Mouse (Mus musculus) neural tube, embryonic 14.5 days (tissue): ENCODE data around the gene Gramd4. TPM values are rescaled to one million over a fixed set of nuclear protein-coding genes. Genes with fewer than 3 reads are reported as not detected.

Experiments used
- ATAC-seq: fragments of 200-750 bp; cut with Nextera tagmentation; 2 replicates; pipeline ENCODE4 v1.8.0; 2017; ENCODE audit warnings: low read depth, mild to moderate bottlenecking, moderate TSS enrichment, moderate library complexity
- H3K27ac ChIP-seq: fragments of 300-500 bp; sonication (generic); 2 replicates; pipeline ENCODE4 v1.5.1; 2014; ENCODE audit warnings: low read depth, mild to moderate bottlenecking, control low read depth, low read length, moderate library complexity, mixed read lengths
- H3K27me3 ChIP-seq: fragments of 300-500 bp; sonication (generic); 2 replicates; pipeline ENCODE4 v1.6.1; 2014; ENCODE audit warnings: low read length; ENCODE audit not compliant: control insufficient read depth, insufficient read depth
- H3K36me3 ChIP-seq: fragments of 300-500 bp; sonication (generic); 2 replicates; pipeline ENCODE4 v1.6.1; 2014; ENCODE audit warnings: low read length, mixed read lengths; ENCODE audit not compliant: control insufficient read depth, insufficient read depth
- H3K4me1 ChIP-seq: fragments of 300-500 bp; sonication (generic); 2 replicates; pipeline ENCODE4 v1.6.1; 2014; ENCODE audit warnings: low read length; ENCODE audit not compliant: control insufficient read depth, insufficient read depth
- H3K4me2 ChIP-seq: fragments of 300-500 bp; sonication (generic); 2 replicates; pipeline ENCODE4 v1.6.1; 2014; ENCODE audit warnings: mild to moderate bottlenecking, low read depth, low read length, control low read depth
- H3K4me3 ChIP-seq: fragments of 300-500 bp; sonication (generic); 2 replicates; pipeline ENCODE4 v1.5.1; 2014; ENCODE audit warnings: low read depth, low read length, control low read depth, mixed read lengths
- H3K9ac ChIP-seq: fragments of 300-500 bp; sonication (generic); replicated peaks from 2 replicates; pipeline ENCODE4 v1.6.1; 2014; ENCODE audit warnings: low read depth, mild to moderate bottlenecking, control low read depth, low read length, mixed read lengths
- H3K9me3 ChIP-seq: fragments of 300-500 bp; sonication (generic); 2 replicates; pipeline ENCODE4 v1.6.1; 2016; ENCODE audit warnings: low read length; ENCODE audit not compliant: control insufficient read depth
- WGBS: fragments of 180-500 bp; shearing (Covaris S2); extraction: QIAGEN DNeasy Blood & Tissue Kit; methylation state at CpG from one replicate; pipeline ENCODE4 v1.1.7; 2014; 5-methylcytosine and 5-hydroxymethylcytosine counted together
- polyA plus RNA-seq: library from polyadenylated mRNA; unstranded; fragments of >200 nt; fragmentation: Nextera tagmentation; extraction: Ambion mirVana; gene quantifications from 2 replicates; pipeline ENCODE4 v1.2.1, GENCODE M21; 2014

The Gramd4 gene
- polyA plus RNA-seq, 1 experiment from 2014 or later: 17.1 TPM

GRCm38 (mm10) chr15:86123409-86123808, 65.9 kb downstream of the Gramd4 start:
- no peak overlapping the region for H3K4me3 ChIP-seq
- no peak overlapping the region for H3K4me2 ChIP-seq
- no peaks in the 10 kb centered on the region for H3K9me3 ChIP-seq
- H3K27me3 ChIP-seq: no peaks in the 10 kb centered on the region
- no peak for ATAC-seq
- no peak overlapping the region for H3K9ac ChIP-seq
- H3K36me3 ChIP-seq: peaks cover 39% of the 10 kb centered on the region
- 95% methylated on average over 4 of the region's 4 CpGs for WGBS
- no peak overlapping the region for H3K27ac ChIP-seq
- no peaks in the 10 kb centered on the region for H3K4me1 ChIP-seq

DNA sequence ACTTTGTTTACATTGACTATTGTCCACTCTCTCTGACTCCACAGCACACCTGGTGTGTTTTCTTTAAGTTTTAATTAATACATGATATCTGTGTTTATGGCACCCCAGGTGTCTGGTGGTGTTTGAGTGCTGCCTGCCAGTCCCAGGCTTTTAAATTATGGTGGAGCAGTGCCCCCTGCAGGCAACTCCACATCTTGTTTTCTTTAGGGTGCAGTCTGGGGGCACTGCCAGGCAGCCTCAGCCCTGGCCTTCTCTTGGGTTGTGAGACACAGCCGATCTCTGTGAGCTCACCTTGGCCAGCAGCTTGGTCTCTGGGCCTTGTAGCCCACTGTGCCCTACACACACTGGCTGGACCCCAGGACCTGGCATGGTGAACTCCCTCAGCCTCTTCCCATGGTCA, 66.9 kb downstream of the Gramd4 start:
- 67% methylated on average over 1 of the region's 1 CpGs for WGBS
- Histone ChIP-seq H3K27ac (no peak overlapping the region), H3K9ac (no peak overlapping the region), H3K4me1 (no peaks in the 10 kb centered on the region), H3K36me3 (peaks cover 45% of the 10 kb centered on the region), H3K9me3 (no peaks in the 10 kb centered on the region), H3K4me2 (no peak overlapping the region), H3K4me3 (no peak overlapping the region), H3K27me3 (no peaks in the 10 kb centered on the region)
- ATAC-seq: no peak

GRCm38 (mm10) chr15:86129036-86129435, 71.5 kb downstream of the Gramd4 start:
- ATAC-seq: peak; percentile 35; the same call in 1 of the 2 replicates
- H3K9me3 ChIP-seq: no peaks in the 10 kb centered on the region
- H3K4me2 ChIP-seq: no peak overlapping the region
- no peaks in the 10 kb centered on the region for H3K27me3 ChIP-seq
- peaks cover 50% of the 10 kb centered on the region for H3K36me3 ChIP-seq
- H3K4me3 ChIP-seq: no peak overlapping the region
- H3K27ac ChIP-seq: no peak overlapping the region
- 83% methylated on average over 3 of the region's 3 CpGs for WGBS
- H3K9ac ChIP-seq: no peak overlapping the region
- no peaks in the 10 kb centered on the region for H3K4me1 ChIP-seq

DNA sequence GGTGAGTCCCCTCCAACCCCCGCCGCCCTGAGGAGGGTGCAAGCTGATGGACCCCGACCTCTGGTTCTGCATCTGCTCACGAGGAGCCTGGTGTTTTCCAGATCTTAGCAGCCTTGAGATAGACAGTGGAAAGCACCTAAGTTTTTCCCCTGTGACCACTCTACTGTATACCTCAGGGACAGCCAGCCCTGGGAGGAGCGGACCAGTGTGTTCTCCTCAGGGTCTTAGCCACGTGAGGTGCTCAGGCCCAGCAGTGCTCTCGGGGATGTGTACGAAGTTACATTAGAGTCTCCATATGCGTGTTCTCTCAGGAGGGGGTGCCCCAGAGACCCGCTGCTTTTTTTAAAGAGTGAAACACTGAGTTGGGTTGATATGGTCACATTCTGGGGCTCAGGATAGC, 73.2 kb downstream of the Gramd4 start:
- H3K4me2 ChIP-seq: no peak overlapping the region
- peaks cover 49% of the 10 kb centered on the region for H3K36me3 ChIP-seq
- H3K9ac ChIP-seq: no peak overlapping the region
- H3K9me3 ChIP-seq: no peaks in the 10 kb centered on the region
- H3K27me3 ChIP-seq: no peaks in the 10 kb centered on the region
- ATAC-seq: no peak
- WGBS: 94% methylated on average over 10 of the region's 10 CpGs
- H3K4me1 ChIP-seq: peaks cover 5% of the 10 kb centered on the region; the same call in 1 of the 2 replicates
- H3K27ac ChIP-seq: no peak overlapping the region
- no peak overlapping the region for H3K4me3 ChIP-seq

DNA sequence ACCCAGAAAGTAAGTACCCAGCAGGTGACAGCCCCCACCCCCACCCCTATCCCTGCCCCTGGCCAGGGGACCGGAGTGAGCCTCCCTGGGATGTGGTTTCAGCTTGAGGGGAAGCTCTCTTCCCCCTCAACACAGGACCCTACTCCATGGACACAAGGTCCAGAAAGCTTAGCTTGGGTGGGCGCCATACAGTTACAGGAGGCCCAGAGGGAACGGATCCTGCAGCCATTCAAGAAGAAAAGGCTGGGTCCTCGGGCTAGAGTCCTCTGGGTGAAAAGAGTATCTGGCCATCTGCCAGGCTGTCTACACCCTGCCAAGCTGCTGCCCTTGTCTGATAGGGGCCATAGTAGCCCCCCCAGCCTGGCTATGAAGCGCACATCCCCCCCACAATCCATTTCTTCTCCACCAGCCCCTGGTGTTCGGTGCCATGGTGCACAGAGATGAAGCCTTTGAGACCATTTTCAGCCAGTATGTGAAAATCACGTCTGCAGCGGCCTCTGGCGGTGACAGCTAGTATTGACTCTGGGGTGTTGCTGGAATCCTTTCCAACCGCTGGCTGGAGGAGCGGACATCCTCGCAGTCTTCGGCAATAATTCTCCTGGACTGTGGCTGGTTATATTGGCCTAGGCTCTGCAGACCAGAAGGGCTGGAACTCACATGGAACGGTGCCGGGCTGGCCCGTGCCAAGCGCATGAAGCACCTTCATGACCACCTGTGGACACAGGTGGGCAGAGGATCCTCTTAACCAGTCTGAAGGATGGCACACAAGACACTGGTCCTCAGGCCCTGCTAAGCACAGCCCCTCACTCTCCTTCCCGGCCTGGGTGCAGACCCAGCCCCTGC, 77.7 kb downstream of the Gramd4 start:
- no peaks in the 10 kb centered on the region for H3K27me3 ChIP-seq
- H3K4me2 ChIP-seq: no peak overlapping the region
- ATAC-seq: peak; percentile 57; the same call in 1 of the 2 replicates
- 0 out of 2 replicates have a peak overlapping the region, but pooled peaks have one; percentile 16 for H3K9ac ChIP-seq
- no peaks in the 10 kb centered on the region for H3K9me3 ChIP-seq
- H3K4me1 ChIP-seq: peaks cover 5% of the 10 kb centered on the region; the same call in 1 of the 2 replicates
- peak overlapping the region; percentile 52; the same call in 1 of the 2 replicates for H3K27ac ChIP-seq
- H3K36me3 ChIP-seq: peaks cover 40% of the 10 kb centered on the region
- no peak overlapping the region for H3K4me3 ChIP-seq
- 38% methylated on average over 18 of the region's 18 CpGs for WGBS

DNA sequence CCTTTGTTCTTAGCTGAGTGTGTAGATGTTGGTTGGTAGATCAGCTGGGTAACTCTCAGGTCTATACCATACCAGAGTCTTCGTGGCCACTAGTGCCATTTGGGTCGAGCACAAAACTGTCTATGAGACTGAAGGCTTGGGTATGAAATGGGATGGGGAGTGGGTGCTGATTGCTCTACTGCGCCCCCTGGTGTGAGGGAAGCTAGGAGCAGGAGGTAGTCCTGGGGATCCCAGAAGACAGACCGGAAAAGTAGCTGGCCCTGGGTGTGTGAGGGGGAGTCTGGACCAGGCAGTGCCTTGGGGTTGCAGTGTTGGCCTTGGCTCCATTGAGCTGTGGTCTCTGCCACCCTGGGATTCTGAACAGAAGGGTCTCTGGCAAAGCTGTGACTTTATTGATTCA, 80.1 kb downstream of the Gramd4 start:
- Histone ChIP-seq H3K4me1 (peaks cover 5% of the 10 kb centered on the region; the same call in 1 of the 2 replicates), H3K4me3 (no peak overlapping the region), H3K9ac (no peak overlapping the region), H3K9me3 (no peaks in the 10 kb centered on the region), H3K27ac (no peak overlapping the region), H3K27me3 (no peaks in the 10 kb centered on the region), H3K36me3 (peaks cover 32% of the 10 kb centered on the region), H3K4me2 (no peak overlapping the region)
- 73% methylated on average over 4 of the region's 4 CpGs for WGBS
- no peak for ATAC-seq

DNA sequence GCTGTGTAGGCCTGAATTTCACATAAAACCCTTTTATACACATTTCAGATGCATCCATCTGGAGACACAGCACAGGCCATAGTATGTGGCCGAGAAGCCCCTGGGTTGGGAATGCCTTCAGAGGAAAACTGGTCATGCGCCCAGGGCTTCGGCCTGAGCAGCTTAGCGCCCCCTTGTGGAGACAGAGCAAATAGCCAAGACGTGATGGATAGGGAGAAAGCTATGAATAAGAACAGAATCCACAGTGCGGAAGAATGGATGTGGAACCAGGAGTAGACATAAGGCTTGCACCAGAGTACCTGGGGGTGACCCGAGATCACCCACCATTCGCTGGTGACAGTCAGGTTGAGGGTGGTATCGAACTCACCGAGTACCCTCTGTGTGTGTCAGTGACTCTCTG, 82.8 kb downstream of the Gramd4 start:
- H3K9ac ChIP-seq: no peak overlapping the region
- no peak overlapping the region for H3K4me3 ChIP-seq
- no peak overlapping the region for H3K27ac ChIP-seq
- H3K36me3 ChIP-seq: peaks cover 19% of the 10 kb centered on the region
- no peaks in the 10 kb centered on the region for H3K27me3 ChIP-seq
- H3K4me1 ChIP-seq: no peaks in the 10 kb centered on the region; the same call in 1 of the 2 replicates
- H3K4me2 ChIP-seq: no peak overlapping the region
- H3K9me3 ChIP-seq: no peaks in the 10 kb centered on the region
- peak; percentile 26; the same call in 1 of the 2 replicates for ATAC-seq
- 29% methylated on average over 10 of the region's 10 CpGs for WGBS

DNA sequence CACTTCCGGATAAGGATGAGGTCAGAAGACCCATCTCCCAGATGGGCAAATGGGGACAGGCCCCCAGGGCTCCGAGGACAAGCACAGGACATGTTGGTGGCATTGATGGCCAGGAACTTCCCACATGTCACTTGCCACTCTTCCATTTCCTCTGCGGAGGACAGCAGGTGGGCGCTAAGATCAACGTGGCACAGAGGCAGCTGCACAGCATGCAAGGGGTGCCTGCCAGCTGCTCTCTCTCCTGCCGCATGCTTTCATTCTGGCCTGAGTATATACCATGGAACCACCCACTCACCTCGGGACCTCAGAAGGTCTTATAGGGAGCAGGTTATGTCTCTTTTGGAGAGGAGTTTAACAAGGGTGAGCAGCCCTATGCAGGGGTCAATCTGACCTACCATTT, 87.1 kb downstream of the Gramd4 start:
- H3K4me2 ChIP-seq: no peak overlapping the region
- peaks cover 14% of the 10 kb centered on the region for H3K36me3 ChIP-seq
- WGBS: 82% methylated on average over 7 of the region's 7 CpGs
- ATAC-seq: no peak
- H3K4me3 ChIP-seq: no peak overlapping the region
- H3K9ac ChIP-seq: no peak overlapping the region
- no peaks in the 10 kb centered on the region for H3K4me1 ChIP-seq
- H3K27me3 ChIP-seq: no peaks in the 10 kb centered on the region
- no peaks in the 10 kb centered on the region for H3K9me3 ChIP-seq
- no peak overlapping the region for H3K27ac ChIP-seq

- H3K27ac ChIP-seq: no peak overlapping the region
- no peak overlapping the region for H3K4me3 ChIP-seq
- H3K9me3 ChIP-seq: no peaks in the 10 kb centered on the region
- H3K4me1 ChIP-seq: no peaks in the 10 kb centered on the region
- ATAC-seq: no peak
- no peak overlapping the region for H3K9ac ChIP-seq
- H3K27me3 ChIP-seq: no peaks in the 10 kb centered on the region
- WGBS: 84% methylated on average over 7 of the region's 7 CpGs
- H3K36me3 ChIP-seq: peaks cover 14% of the 10 kb centered on the region
- no peak overlapping the region for H3K4me2 ChIP-seq
Observed at GRCm38 (mm10) chr15:86145046-86145445, 87.6 kb downstream of the Gramd4 start.
